9 mouse cellular contexts compared by ENCODE assay signal in genomic region chr17:6861181-6862039, GRCm38 (mm10).
DNase-seq lines count a peak whose midpoint lies in the region; ATAC-seq and TF ChIP-seq lines count a peak whose summit lies in the region.
"Had no signal": no experiment of that assay in that cellular context is flagged by ENCODE, and none has a peak within 500 bp of the region (broad histone marks: within the 10 kb centered on the region; RNA-seq: fewer than 3 reads in every experiment).

No protein-coding gene starts in this region.

- TF ChIP-seq CTCF in heart, adult 2 months (IDR thresholded peaks at IDR 0.05): no peak

- H3K79me2 ChIP-seq in heart, adult 2 months (replicated peaks; ENCODE audit: control insufficient read depth, insufficient read depth, low read length): no peaks in the 10 kb centered on the region

- H3K9ac ChIP-seq in heart, adult 2 months (ENCODE audit: low read depth, low read length): 0 out of 2 replicates have a peak overlapping the region, but pooled peaks have one; percentile 3

- peak; percentile 35; the same call in 1 of the 2 replicates for ATAC-seq in granulocyte monocyte progenitor cell, adult 5-6 weeks (replicated peaks; ENCODE audit: poor library complexity, severe bottlenecking)

- no peaks in the 10 kb centered on the region for H3K4me1 ChIP-seq in heart, adult 2 months (ENCODE audit: control insufficient read depth, insufficient read depth, low read length)
- peaks cover 53% of the 10 kb centered on the region for H3K4me1 ChIP-seq in midbrain, embryonic 10.5 days

- H3K9me3 ChIP-seq in midbrain, embryonic 10.5 days (replicated peaks): no peaks in the 10 kb centered on the region

- DNase-seq in heart, adult 2 months: peak; percentile 17 to 32
- no peak for DNase-seq in heart, postnatal 25 days (ENCODE audit: low spot score)
- DNase-seq in embryo, embryonic 10 days (ENCODE audit: low spot score): peak; percentile 64
- peak; percentile 91 for DNase-seq in kidney, adult 9 months
- peak; percentile 79 for DNase-seq in left cerebral cortex, postnatal 4 days
- peak; percentile 78 for DNase-seq in midbrain, embryonic 10.5 days (ENCODE audit: low spot score)
- DNase-seq in splenic B cell, adult 2 months (ENCODE audit: low read depth, low spot score): peak; percentile 55

- no peaks in the 10 kb centered on the region for H3K27me3 ChIP-seq in heart, adult 2 months (ENCODE audit: control insufficient read depth, insufficient read depth, low read length)
- H3K27me3 ChIP-seq in midbrain, embryonic 10.5 days (ENCODE audit: low read depth, poor library complexity, severe bottlenecking): peaks cover 46% of the 10 kb centered on the region
- no peaks in the 10 kb centered on the region for H3K27me3 ChIP-seq in splenic B cell, adult 2 months (ENCODE audit: control insufficient read depth, insufficient read depth, low read length, poor library complexity, severe bottlenecking)

- 0 out of 2 replicates have a peak overlapping the region, but pooled peaks have one; percentile 30 for H3K4me3 ChIP-seq in heart, adult 2 months
- H3K4me3 ChIP-seq in midbrain, embryonic 10.5 days: peak overlapping the region; percentile 47

- no peak overlapping the region for H3K27ac ChIP-seq in heart, adult 2 months
- peak overlapping the region; percentile 91 for H3K27ac ChIP-seq in midbrain, embryonic 10.5 days (replicated peaks)
- H3K27ac ChIP-seq: macrophage had no signal

- WGBS in heart, adult 2 months: 17% methylated on average over 28 of the region's 28 CpGs
- 1% methylated on average over 28 of the region's 28 CpGs for WGBS in midbrain, embryonic 10.5 days

- H3K36me3 ChIP-seq in heart, adult 2 months (ENCODE audit: control insufficient read depth, insufficient read depth, low read length): no peaks in the 10 kb centered on the region
- no peaks in the 10 kb centered on the region for H3K36me3 ChIP-seq in midbrain, embryonic 10.5 days
- no peaks in the 10 kb centered on the region for H3K36me3 ChIP-seq in splenic B cell, adult 2 months (ENCODE audit: control insufficient read depth, insufficient read depth, low read length, poor library complexity, severe bottlenecking)

- intact Hi-C loops in heart, adult 2 months (cut with DNase I): no loop called here
- intact Hi-C loops in heart, postnatal 25 days (cut with DNase I): no loop called here
- intact Hi-C loops in left cerebral cortex, postnatal 4 days (cut with DNase I): no loop called here

- no peak for TF ChIP-seq POLR2A in heart, adult 2 months (IDR thresholded peaks at IDR 0.05; ENCODE audit: insufficient read depth, low read depth, low read length)

- TF ChIP-seq EP300 in heart, adult 2 months (IDR thresholded peaks at IDR 0.05; ENCODE audit: insufficient read depth, low read depth, low read length): no peak
